Mouse (Mus musculus) adipose tissue, adult 10 weeks (tissue): ENCODE measurements around the gene Olfr531. TPM values are rescaled to one million over a fixed set of nuclear protein-coding genes. Genes with fewer than 3 reads are reported as not detected.

Experiments
- polyA plus RNA-seq: library from polyadenylated mRNA; stranded (reverse); fragments of 350-450 nt; fragmentation: Illumina TruSeq; extraction: RNeasy Lipid Tissue Mini Kit (QIAGEN cat#74804); gene quantifications from one replicate; pipeline ENCODE4 v1.2.3, GENCODE M21; 2014; ENCODE audit warnings: low read depth, low replicate concordance

Gene Olfr531
- not detected for polyA plus RNA-seq

DNA sequence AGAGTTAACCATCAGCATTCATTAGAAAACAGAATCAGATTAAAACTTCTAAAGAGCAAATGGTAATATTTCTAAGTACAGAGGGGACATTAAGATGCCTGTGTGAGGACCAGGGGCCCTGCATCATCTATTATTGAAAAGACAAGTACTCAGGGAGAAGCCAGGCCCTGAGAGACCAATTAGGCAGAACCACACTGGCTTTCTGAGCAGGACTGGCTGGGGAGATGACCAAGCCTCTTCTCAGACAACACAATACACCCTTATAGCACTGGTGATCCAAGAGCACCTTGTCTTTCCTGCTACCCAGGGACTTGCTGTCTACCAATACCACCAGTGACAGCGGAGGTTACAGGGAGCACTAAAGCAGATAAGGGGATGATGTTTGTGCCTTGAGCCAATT is at the start of gene Olfr531:
Gene Olfr531, minus strand, starts transcription at position 101 of the 400 bp plus-strand sequence.

DNA sequence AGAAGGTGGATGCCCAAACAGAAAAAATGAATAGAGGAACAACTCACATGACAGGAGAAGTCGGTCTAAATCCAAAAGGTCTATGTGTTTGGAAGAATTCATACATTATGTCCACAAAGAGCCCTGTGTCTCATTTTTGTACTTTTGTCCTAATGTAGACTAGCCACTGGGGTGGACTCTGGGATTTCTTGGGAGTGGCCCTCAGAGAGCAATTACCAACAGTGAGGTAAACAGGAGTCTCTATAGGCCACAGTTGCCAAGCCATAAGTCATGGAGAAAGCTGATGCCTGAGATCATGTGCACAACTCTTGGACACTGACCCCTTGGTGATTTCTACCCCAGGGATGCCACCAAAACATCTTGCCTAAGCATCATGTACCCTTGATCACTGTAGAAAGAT is 18.8 kb upstream of the Olfr531 start, which contains the start of gene Olfr532:
Gene Olfr532, minus strand, starts transcription at position 101 of the 400 bp plus-strand sequence.

DNA sequence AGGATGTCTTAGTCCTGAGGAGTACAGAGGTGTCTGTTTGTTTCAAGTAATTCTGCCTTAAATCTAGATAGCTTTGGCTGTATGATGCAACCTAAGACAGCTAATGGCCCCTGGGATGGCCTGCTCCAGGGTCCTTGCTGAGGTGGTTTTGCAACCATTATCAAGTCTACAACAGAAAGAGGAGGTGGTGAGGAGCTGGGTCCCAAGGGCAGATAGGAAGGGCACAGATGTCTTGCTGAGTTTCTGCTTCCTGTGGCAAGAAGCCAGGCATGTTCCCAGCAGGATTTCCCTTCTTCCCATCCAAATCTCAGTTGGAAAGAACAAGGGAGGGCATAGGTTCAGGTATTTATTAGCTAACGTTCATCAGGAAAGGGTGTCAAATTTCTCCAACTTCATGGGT is 26.5 kb downstream of the Olfr531 start, which contains the start of gene Olfr530:
Gene Olfr530, minus strand, starts transcription at position 101 of the 400 bp plus-strand sequence.

DNA sequence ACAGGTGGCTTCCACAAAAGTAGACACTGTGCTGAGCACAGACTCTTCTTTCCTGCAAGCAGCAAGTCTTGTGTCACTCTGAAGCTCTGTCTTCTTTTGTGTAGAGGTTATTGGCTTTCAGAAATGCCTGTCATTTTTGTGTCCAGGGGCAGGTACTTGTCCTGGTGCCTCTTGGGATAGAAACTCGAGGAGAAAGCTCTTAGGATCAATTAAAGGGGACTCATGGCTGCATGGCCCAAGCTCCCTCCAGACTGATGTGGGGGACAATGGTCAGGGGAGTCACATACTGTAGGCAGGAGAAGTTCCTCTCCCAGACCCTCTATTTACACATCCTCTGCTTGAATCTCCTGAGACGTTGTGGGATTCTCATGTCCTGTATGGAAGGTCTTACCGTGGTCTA is 41.1 kb downstream of the Olfr531 start, which contains the start of gene Olfr60:
Gene Olfr60, minus strand, starts transcription at position 101 of the 400 bp plus-strand sequence.

Other genes starting within 250 kb of the Olfr531 start
- 0.56 TPM for gene Sprn, start 248.0 kb downstream of the Olfr531 start, polyA plus RNA-seq
- not detected for gene Olfr522, start 238.2 kb downstream of the Olfr531 start, polyA plus RNA-seq
- not detected for gene Olfr523, start 229.7 kb downstream of the Olfr531 start, polyA plus RNA-seq
- not detected for gene Olfr524, start 197.0 kb downstream of the Olfr531 start, polyA plus RNA-seq
- 0.51 TPM for gene Cd163l1, start 184.7 kb downstream of the Olfr531 start, polyA plus RNA-seq
- gene 5830411N06Rik, start 155.6 kb downstream of the Olfr531 start, polyA plus RNA-seq, result not detected
- not detected for gene Olfr525, start 82.1 kb downstream of the Olfr531 start, polyA plus RNA-seq
- gene Olfr527, start 68.9 kb downstream of the Olfr531 start, polyA plus RNA-seq, result not detected
- gene Olfr60, start 41.2 kb downstream of the Olfr531 start, polyA plus RNA-seq, result not detected
- not detected for gene Olfr530, start 26.6 kb downstream of the Olfr531 start, polyA plus RNA-seq
- gene Olfr532, start 18.7 kb upstream of the Olfr531 start, polyA plus RNA-seq, result not detected
- not detected for gene Olfr533, start 60.5 kb upstream of the Olfr531 start, polyA plus RNA-seq
- not detected for gene Olfr535, start 81.3 kb upstream of the Olfr531 start, polyA plus RNA-seq
- 0.07 TPM for gene Olfr536, start 104.5 kb upstream of the Olfr531 start, polyA plus RNA-seq
- gene Olfr538, start 165.0 kb upstream of the Olfr531 start, polyA plus RNA-seq, result not detected
- not detected for gene Olfr46, start 198.4 kb upstream of the Olfr531 start, polyA plus RNA-seq
- not detected for gene Olfr61, start 226.1 kb upstream of the Olfr531 start, polyA plus RNA-seq
- gene Olfr53, start 243.5 kb upstream of the Olfr531 start, polyA plus RNA-seq, result not detected